Mouse (Mus musculus) ES-E14 (cell line): Measurements from ENCODE around the gene Zscan18. TPM values are rescaled to one million over a fixed set of nuclear protein-coding genes. Genes with fewer than 3 reads are reported as not detected.
"Not testable (repeated sequence)": the region's sequence is repeated elsewhere in the genome, so short reads cannot be mapped to it uniquely, and the experiment has no call there.

Experiments
- DNase-seq: peaks from one replicate; pipeline ENCODE4 v3.0.0-alpha.2; 2013; ENCODE audit warnings: low read depth, low spot score
- H3K27ac ChIP-seq: 2 replicates; pipeline ENCODE4 v1.5.1; 2012; ENCODE audit warnings: low read depth, mild to moderate bottlenecking, low read length, moderate library complexity, mixed read lengths; ENCODE audit not compliant: poor library complexity, insufficient read depth, severe bottlenecking
- H3K36me3 ChIP-seq: 2 replicates; pipeline ENCODE4 v1.6.1; 2012; ENCODE audit warnings: mild to moderate bottlenecking, low read length, moderate library complexity, mixed read lengths; ENCODE audit not compliant: control insufficient read depth, poor library complexity, insufficient read depth, severe bottlenecking
- H3K4me1 ChIP-seq, 2 experiments: fragments of 150-350 bp in 1 of 2; sonication (generic) in 1 of 2; 2 replicates each; pipeline ENCODE4 v1.6.1; 2012; ENCODE audit warnings: low read length in 2 of 2, mild to moderate bottlenecking in 1 of 2, mixed read lengths in 1 of 2; ENCODE audit not compliant: control insufficient read depth in 2 of 2, insufficient read depth in 2 of 2, poor library complexity in 1 of 2
- H3K4me3 ChIP-seq, 2 experiments: fragments of 150-350 bp in 1 of 2; sonication (generic) in 1 of 2; 2 replicates each; pipeline ENCODE4 v1.5.1; 2012; ENCODE audit warnings: low read length in 2 of 2, low read depth in 1 of 2, mild to moderate bottlenecking in 1 of 2, mixed read lengths in 1 of 2; ENCODE audit not compliant: insufficient read depth in 1 of 2, poor library complexity in 1 of 2, severe bottlenecking in 1 of 2
- H3K9ac ChIP-seq: 2 replicates; pipeline ENCODE4 v1.6.1; 2012; ENCODE audit warnings: low read depth, mild to moderate bottlenecking, low read length, mixed read lengths; ENCODE audit not compliant: poor library complexity, insufficient read depth, severe bottlenecking
- H3K9me3 ChIP-seq: fragments of 150-350 bp; sonication (generic); 2 replicates; pipeline ENCODE4 v1.6.1; 2012; ENCODE audit warnings: low read depth, mild to moderate bottlenecking, low read length; ENCODE audit not compliant: control insufficient read depth, insufficient read depth
- CHD2 ChIP-seq: IDR thresholded peaks from 2 replicates; pipeline ENCODE4 v1.6.1; 2014; ENCODE audit warnings: mild to moderate bottlenecking, low read depth, low read length, inconsistent platforms
- HCFC1 ChIP-seq: IDR thresholded peaks from 2 replicates; pipeline ENCODE4 v1.6.1; 2012; ENCODE audit warnings: low read length, inconsistent platforms, borderline replicate concordance; ENCODE audit not compliant: insufficient read depth
- MAFK ChIP-seq: IDR thresholded peaks from 2 replicates; pipeline ENCODE4 v1.6.1; 2014; ENCODE audit warnings: mild to moderate bottlenecking, low read depth, low read length, inconsistent platforms; ENCODE audit not compliant: insufficient read depth
- ZC3H11A ChIP-seq: IDR thresholded peaks from 2 replicates; pipeline ENCODE4 v1.6.1; 2012; ENCODE audit warnings: low read depth, mild to moderate bottlenecking, inconsistent platforms, low read length, borderline replicate concordance
- ZNF384 ChIP-seq: IDR thresholded peaks from 2 replicates; pipeline ENCODE4 v1.6.1; 2012; ENCODE audit warnings: low read depth, low read length, inconsistent platforms
- in situ Hi-C, 2 experiments: fragments of 600-800 bp; cut with MboI; formaldehyde crosslinking; loops; one replicate each; pipeline ENCODE4 v1.15.1; 2025; ENCODE audit warnings: low sequenced_read_pairs in 2 of 2, inconsistent platforms in 1 of 2; ENCODE audit not compliant: unreplicated experiment in 2 of 2
- total RNA-seq: library from RNA; depleted of rRNA; stranded (reverse); fragments of 300-350 nt; gene quantifications from 2 replicates; pipeline ENCODE4 v1.2.3, GENCODE M21; 2012

Gene Zscan18
- total RNA-seq, 1 experiment = 13.3 TPM

DNA sequence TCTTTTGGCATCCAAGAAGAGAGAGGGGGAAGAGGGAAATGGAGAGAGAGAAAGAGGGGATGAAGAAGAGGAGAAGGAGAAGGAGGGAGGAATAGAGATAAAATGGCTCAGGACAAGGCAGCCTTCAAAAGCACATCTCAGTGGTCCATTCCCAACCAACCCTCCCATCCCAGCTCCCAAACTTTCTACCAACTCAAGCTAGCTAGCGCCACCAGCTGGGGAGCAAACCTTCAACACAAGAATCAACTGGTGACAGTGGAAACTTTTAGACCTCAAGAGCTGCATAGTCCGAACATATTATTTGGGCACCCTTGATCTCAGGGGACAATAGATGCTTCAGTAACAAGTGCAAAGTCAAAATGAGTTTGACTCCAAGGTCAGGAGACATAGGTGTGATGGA is 5.5 kb downstream of the Zscan18 start:
- no peak overlapping the region for H3K4me3 ChIP-seq
- no peaks in the 10 kb centered on the region for H3K36me3 ChIP-seq
- peak; percentile 34 for DNase-seq
- H3K27ac ChIP-seq = no peak overlapping the region
- H3K4me1 ChIP-seq = peaks cover 0 to 8% of the 10 kb centered on the region in 2 experiments; a peak in 1 of 4 replicates
- no peak overlapping the region for H3K9ac ChIP-seq
- in situ Hi-C loops = no loop called here
- H3K9me3 ChIP-seq = no peaks in the 10 kb centered on the region
- TF ChIP-seq ZC3H11A = no peak
- TF ChIP-seq CHD2 = no peak
- no peak for TF ChIP-seq ZNF384
- no peak for TF ChIP-seq HCFC1
- no peak for TF ChIP-seq MAFK

DNA sequence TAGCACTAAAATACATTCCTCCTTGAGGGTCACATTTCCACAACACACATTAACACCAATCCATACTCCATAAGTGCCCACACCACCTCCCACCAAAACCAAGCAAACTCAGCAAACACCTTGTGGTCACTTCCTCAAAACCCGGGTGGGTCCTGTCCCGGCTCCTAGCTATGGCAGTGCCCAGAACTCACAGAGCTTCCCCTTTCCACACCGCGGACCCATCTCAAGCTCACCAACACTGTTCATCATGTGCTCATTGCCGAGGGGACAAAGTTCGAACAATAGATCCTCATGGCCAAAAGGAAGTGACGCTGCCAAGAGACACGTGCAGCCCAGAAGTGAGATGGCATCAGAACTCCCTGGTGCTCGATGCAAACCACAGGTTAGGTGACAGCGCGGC is 10.8 kb downstream of the Zscan18 start:
- in situ Hi-C loops, H3K27ac ChIP-seq, H3K4me3 ChIP-seq, H3K36me3 ChIP-seq, H3K9me3 ChIP-seq, H3K4me1 ChIP-seq, DNase-seq, H3K9ac ChIP-seq: not testable (repeated sequence)

DNA sequence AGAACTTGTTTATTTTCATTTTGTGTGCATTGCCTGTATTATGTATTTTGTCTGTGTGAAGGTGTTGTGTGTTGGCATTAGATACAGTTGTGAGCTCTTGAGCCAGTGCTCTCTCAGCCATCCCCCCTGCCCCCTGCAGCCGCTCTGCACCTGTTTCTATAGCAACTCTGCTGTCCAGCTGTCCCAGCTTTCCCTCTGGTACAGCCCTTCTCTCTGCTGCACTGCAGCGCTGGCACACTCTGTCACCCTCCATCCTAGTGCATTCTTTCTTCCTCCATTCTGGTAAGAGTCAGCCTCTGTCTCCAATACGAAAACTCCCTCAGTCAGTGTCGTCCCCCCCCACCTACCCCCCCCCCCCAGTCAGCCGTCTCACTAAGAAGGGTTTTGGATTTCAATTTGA is 15.4 kb downstream of the Zscan18 start:
- in situ Hi-C loops = no loop called here
- DNase-seq = no peak
- Histone ChIP-seq H3K4me1 (no peaks in the 10 kb centered on the region), H3K9ac (no peak overlapping the region), H3K4me3 (no peak overlapping the region), H3K9me3 (no peaks in the 10 kb centered on the region), H3K27ac (no peak overlapping the region), H3K36me3 (no peaks in the 10 kb centered on the region)
- no peak for TF ChIP-seq CHD2
- no peak for TF ChIP-seq MAFK
- TF ChIP-seq ZC3H11A = no peak
- TF ChIP-seq HCFC1 = no peak
- no peak for TF ChIP-seq ZNF384

- in situ Hi-C loops = no loop called here
- no peak overlapping the region for H3K9ac ChIP-seq
- TF ChIP-seq MAFK = no peak
- no peak for TF ChIP-seq ZC3H11A
- no peak for TF ChIP-seq ZNF384
- no peak for TF ChIP-seq CHD2
- no peak for TF ChIP-seq HCFC1
These were observed 16.1 kb downstream of the Zscan18 start for GRCm38 (mm10) chr7:12787333-12787732.

DNA sequence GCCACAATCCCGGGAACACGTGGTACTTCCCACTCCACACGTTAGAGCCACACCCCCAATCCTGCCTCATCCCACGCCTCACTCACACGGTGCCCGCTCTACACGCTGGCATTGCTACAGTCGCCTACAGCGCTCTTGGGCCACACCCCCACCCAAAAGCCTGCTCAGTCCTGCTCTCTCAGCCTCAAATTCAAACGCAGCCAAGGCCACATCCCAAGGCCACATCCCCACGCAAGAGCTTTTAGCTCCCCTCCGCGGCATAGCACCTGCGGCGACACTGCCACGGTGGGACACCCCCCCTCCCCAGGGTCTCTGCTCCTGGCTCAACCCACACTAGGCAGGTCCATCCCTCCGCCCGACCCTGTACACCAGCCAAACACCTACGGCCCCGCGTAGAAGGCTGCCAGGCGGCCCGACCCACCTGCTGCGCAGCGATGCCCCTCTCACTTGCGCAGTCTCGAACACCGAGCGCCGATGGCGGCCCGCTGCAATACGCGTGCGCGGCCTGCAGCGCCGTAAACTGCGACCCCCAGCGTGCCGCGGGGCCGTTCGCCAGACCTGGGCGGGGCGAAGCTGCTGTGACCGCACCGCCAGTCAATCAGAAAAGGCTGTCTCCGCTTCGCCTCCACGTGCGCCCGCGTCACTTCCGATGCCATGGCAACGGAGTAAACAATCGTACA is 23.1 kb downstream of the Zscan18 start:
- Histone ChIP-seq H3K36me3 (no peaks in the 10 kb centered on the region; the same call in 1 of the 2 replicates), H3K4me3 (peak overlapping the region; percentile 80 to 81), H3K9me3 (no peaks in the 10 kb centered on the region), H3K4me1 (peaks cover 0 to 7% of the 10 kb centered on the region in 2 experiments; a peak in 1 of 4 replicates), H3K9ac (peak overlapping the region; percentile 85), H3K27ac (no peak overlapping the region)
- peak; percentile 78 for DNase-seq
- TF ChIP-seq ZC3H11A = no peak
- TF ChIP-seq HCFC1 = 0 out of 2 replicates have a peak, but pooled peaks have one; percentile 50
- in situ Hi-C loops = no loop called here

More at GRCm38 (mm10) chr7:12787333-12787732, 16.1 kb downstream of the Zscan18 start:
- DNase-seq = no peak
- no peak overlapping the region for H3K27ac ChIP-seq
- H3K9me3 ChIP-seq = no peaks in the 10 kb centered on the region
- no peaks in the 10 kb centered on the region for H3K36me3 ChIP-seq
- no peak overlapping the region for H3K4me3 ChIP-seq
- no peaks in the 10 kb centered on the region for H3K4me1 ChIP-seq
